Mouse (Mus musculus): ENCODE data around the gene Olfr328.
A peak's percentile ranks its signal among the peaks of the same experiment; 100 is the strongest.
"Not testable (repeated sequence)": the region's sequence is repeated elsewhere in the genome, so short reads cannot be mapped to it uniquely, and the experiment has no call there.

The Olfr328 gene

GRCm38 (mm10) chr11:58555536-58555935 is at the start of gene Olfr328:
Olfr328 (minus strand) TSS chr11:58555636.
- DNase-seq (ENCODE audit: low spot score in 2 of 2) = no peak

GRCm38 (mm10) chr11:58605228-58605627 is 49.8 kb upstream of the Olfr328 start:
- DNase-seq (ENCODE audit: low spot score in 2 of 2) = no peak

- no peak for DNase-seq (ENCODE audit: low spot score in 2 of 2)
These were observed 49.3 kb upstream of the Olfr328 start for GRCm38 (mm10) chr11:58604688-58605087.

- DNase-seq (ENCODE audit: low spot score in 2 of 2) = no peak
These were observed 47.5 kb upstream of the Olfr328 start for GRCm38 (mm10) chr11:58602800-58603560.

- DNase-seq (ENCODE audit: low spot score in 2 of 2) = no peak
These were observed 46.6 kb upstream of the Olfr328 start for GRCm38 (mm10) chr11:58602062-58602461.

DNA sequence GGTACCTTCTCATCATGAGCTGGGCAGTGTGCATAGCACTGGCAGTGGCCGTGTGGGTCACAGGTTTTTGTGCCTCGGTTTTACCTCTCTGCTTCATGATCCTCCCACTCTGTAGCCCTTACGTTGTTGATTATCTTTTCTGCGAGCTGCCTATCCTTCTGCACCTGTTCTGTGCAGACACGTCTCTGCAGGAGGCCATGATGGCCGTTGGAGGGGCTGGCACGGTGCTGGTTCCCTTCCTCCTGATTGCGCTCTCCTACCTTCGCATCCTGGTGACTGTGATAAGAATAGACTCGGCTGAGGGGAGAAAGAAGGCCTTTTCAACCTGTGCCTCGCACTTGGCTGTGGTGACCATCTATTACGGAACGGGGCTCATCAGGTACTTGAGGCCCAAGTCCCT is 42.4 kb upstream of the Olfr328 start:
- DNase-seq (ENCODE audit: low spot score in 2 of 2) = no peak

GRCm38 (mm10) chr11:58594814-58595213 is 39.4 kb upstream of the Olfr328 start, which contains the start of gene Olfr324:
Olfr324 (plus strand) TSS chr11:58595114.
- DNase-seq (ENCODE audit: low spot score in 2 of 2) = no peak

- no peak for DNase-seq (ENCODE audit: low spot score in 2 of 2)
These were observed 33.3 kb upstream of the Olfr328 start for GRCm38 (mm10) chr11:58588620-58589250.

DNA sequence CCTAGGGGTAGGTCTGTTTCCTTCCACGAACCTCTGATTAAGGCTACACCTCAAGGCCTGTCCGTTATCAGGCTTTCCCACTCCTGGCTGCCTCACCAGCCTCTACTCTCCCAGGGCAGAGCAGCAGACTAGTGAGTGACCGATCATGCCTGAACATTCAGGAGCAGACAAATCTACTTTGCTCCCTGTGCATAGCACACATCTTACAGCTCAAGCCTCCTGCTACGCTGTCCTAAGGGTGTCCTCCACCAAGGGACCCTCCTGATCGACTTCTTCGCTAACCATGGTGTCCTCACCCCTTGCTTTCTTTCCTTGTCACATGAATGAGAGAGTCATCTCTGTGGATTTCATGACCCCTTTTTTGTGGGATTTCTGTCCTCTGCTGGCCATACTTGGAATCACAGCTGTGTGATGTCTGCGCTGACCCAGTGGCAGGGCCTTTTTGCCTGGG is 32.5 kb upstream of the Olfr328 start:
- DNase-seq (ENCODE audit: low spot score in 2 of 2) = no peak

DNA sequence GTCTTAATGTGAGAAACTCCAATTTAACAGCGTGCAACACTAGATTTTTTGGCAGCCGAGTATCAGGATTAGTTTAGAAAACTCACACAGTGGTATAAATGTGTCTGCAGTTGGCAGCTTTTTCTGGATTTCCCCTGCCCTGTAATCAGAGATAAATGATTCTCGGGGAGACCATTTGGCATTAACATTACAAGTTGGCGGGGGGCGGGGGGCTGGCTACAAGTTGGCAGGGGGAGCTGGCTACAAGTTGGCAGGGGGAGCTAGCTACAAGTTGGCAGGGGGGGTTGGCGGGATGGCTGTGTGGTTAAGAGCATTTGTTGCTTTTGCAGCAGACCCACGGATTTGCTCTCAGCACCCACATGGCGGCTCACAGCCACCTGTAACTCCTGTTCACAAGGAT is 23.2 kb upstream of the Olfr328 start:
- DNase-seq (ENCODE audit: low spot score in 2 of 2) = peak in 1 of 2 experiments; percentile 4

GRCm38 (mm10) chr11:58577430-58577829 is 22.0 kb upstream of the Olfr328 start, which contains the start of gene Olfr325:
Olfr325 (plus strand) TSS chr11:58577730.
- no peak for DNase-seq (ENCODE audit: low spot score in 2 of 2)

GRCm38 (mm10) chr11:58570405-58570804 is 15.0 kb upstream of the Olfr328 start, which contains the start of gene Olfr224:
Olfr224 (minus strand) TSS chr11:58570553.
- no peak for DNase-seq (ENCODE audit: low spot score in 2 of 2)

- DNase-seq (ENCODE audit: low spot score in 2 of 2) = no peak
These were observed 9.1 kb downstream of the Olfr328 start, which contains the start of gene Olfr329-ps for GRCm38 (mm10) chr11:58546322-58546721. Olfr329-ps (minus strand) TSS chr11:58546422.

GRCm38 (mm10) chr11:58534736-58535135 is 20.7 kb downstream of the Olfr328 start, which contains the start of gene Olfr330:
Olfr330 (minus strand) TSS chr11:58534836.
- DNase-seq (ENCODE audit: low spot score in 2 of 2) = not testable (repeated sequence)

DNA sequence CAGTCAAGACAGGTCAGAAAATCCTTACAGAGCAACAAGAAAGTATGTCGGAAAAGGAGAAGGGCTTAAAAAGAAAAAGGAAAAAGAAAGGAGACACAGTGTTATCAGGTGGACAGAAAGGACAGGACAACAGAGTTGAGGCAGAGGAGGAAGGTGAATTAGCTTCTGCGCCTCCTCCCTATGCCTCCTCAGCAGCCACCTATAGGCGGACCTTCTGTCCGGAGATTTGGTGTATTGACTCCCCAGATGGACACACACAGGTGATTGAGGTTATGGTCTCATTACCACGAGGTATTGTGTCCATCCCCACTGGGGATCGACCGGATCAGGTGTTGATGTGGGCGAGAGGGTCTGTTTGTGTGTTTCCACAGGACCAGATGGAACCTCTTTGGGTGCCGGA is 35.7 kb downstream of the Olfr328 start:
- peak; percentile 2 to 5 for DNase-seq (ENCODE audit: low spot score in 2 of 2)

DNA sequence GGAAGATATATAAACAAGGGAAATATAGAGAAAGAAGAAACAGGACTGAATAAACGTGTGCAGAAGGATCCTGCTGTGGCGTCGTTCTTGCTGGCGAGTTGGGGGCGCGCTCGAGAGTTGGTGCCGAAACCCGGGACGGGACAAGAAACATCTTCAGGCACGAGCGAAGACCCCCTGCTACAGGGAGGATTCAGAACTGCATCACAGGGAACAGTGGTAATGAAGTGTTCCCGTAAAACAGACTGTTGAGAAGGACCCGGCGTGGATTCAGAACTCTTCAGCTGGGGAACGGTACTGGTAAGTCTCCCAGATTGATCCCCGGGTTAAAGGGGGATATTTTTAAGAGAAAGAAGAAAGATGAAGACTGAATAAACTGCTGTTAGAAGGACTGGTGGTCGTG is 36.5 kb downstream of the Olfr328 start:
- peak; percentile 66 to 69 for DNase-seq (ENCODE audit: low spot score in 2 of 2)

GRCm38 (mm10) chr11:58509058-58509457 is 46.4 kb downstream of the Olfr328 start:
- not testable (repeated sequence) for DNase-seq (ENCODE audit: low spot score in 2 of 2)

DNA sequence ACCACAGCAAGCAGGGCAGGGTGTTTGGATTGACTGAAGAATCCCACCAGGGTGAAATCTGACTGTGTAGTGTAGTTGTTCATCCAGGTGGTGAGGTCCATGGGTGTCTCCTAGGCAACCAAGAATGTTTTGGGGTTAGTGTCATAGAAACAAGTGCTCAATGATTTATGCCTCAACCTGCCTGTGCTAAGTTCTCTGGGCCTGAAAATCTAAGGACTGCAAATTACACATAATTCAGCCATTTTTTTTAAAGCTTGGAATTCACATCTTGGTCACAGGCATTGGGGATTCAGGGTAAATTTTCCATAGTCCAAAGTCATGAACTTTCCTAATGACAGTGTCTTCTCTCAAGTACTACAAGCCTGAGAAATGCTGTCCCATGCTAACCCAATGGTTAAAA is 53.0 kb downstream of the Olfr328 start, which contains the start of gene Olfr331:
Gene Olfr331 (minus strand): TSS at position 101 of the 400 bp plus-strand sequence.
- not testable (repeated sequence) for DNase-seq (ENCODE audit: low spot score in 2 of 2)

All from right cerebral cortex, postnatal 36 days (tissue).